Mouse (Mus musculus) kidney, postnatal 14 days (tissue): ENCODE results near the gene Nrp1.

Experiments
- DNase-seq: peaks from one replicate; pipeline ENCODE4 v3.0.0; 2022; ENCODE audit warnings: mixed read lengths

Nrp1 gene

DNA sequence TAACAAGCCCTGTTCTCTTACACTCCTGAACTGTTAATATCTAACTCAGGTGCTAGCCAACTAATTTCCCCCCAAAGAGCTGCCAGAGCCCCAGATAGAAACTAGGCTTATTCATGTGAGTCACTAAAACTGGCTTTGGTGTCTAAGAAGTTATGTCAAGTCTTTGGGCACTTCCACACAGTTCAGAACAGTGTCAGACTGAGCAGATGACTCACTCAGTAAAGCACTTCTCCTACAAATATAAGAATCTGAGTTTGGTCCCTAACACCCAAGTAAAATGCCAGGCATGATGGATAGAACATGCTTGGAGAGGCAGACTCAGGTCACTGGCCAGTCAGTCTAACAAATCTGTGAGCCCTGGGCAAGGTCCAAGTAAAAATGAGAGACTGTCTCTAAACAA lies 65.4 kb downstream of the Nrp1 start:
- DNase-seq, result no peak

GRCm38 (mm10) chr8:128424626-128425333 lies 66.4 kb downstream of the Nrp1 start:
- no peak for DNase-seq

- DNase-seq, result no peak
Measured at GRCm38 (mm10) chr8:128427071-128427470, 68.7 kb downstream of the Nrp1 start.

- no peak for DNase-seq
Measured at GRCm38 (mm10) chr8:128428971-128429370, 70.6 kb downstream of the Nrp1 start.

- DNase-seq, result no peak
Measured at GRCm38 (mm10) chr8:128431082-128431481, 72.7 kb downstream of the Nrp1 start.

DNA sequence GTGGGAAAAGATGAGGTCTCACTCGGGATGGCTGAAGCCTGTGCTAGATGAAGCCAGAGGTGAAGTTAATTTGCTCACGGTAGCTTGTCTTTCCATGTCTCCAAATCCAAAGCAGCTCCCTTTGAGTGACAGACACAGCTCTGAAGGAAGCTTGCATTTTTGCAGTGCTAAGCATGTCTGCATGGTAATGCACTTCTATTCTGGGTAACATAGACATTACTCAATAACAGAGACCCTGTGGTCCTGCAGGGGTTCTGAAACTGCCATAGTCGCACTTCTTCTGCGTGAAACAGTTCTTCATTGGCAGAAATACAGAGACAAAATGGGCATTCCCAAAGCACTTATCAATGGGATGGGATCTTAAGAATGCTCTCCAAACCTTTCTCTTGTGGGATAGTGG lies 77.3 kb downstream of the Nrp1 start:
- no peak for DNase-seq

DNA sequence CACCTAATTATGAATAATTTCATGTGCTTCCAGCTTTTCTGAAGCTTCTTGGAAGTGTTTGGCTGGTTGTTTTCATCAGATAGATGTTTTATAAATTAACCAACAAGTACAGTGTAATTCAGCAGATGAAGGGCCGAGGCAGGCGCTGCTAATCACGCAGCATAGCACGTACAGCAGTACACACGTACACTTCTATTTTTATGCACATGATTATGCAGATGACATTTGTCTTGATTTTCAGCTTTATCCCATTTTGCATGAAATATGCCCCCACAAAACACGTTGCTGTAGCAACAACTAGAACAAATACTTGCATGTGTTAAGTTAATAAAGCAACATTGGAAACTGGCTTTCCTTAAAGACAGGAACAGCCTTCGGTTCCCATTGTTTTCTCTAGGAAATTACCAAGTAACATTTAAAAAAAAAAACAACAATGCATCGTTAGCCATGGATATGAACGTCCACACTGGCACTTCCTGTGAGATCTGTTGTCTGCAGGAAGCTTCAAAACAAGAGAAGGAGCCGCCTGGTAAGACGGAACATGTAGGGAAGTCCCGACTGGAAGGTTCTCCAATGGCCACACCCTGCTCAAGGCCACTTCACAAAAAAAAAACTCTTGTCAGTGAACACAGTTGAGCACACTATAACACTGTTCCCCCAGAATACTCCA lies 78.9 kb downstream of the Nrp1 start:
- peak; percentile 29 for DNase-seq

DNA sequence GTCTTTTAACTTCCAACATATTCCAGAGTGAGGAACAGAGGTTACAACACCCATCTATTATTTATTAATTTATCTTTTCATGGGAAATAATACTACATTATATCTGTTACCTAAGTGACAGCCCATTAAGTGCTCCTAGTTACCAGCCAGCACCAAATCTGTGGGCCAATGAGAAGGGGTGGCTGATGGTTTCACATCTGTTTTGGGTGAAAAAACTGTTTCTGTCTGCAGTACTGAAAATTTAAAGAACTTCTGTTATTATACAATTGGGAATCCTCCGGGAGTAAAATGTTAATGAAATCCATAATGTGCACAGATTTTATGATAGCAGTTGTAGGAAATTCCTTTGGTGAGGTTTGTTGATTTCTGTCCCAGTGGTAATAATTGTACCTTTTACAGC lies 83.0 kb downstream of the Nrp1 start:
- DNase-seq, result no peak

DNA sequence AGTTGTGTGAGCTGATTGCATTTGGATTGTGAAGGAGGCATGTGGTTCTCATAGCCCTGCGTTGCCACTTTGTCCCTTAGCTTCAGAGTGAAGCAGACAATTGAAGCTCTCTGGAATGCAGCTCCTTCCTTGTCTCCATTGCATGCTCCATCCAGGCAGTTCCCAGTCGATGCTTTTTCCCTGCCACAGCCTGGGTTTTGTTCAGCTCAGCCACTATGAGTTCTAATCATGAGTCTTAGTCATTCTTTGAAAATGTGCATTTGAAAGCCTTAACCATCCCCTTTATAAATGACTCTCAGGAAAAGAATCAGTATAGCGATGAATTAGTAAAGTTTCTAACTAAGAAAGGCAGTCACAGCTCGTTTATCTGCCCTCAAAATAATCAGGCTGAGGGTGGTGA lies 87.2 kb downstream of the Nrp1 start:
- DNase-seq, result no peak

DNA sequence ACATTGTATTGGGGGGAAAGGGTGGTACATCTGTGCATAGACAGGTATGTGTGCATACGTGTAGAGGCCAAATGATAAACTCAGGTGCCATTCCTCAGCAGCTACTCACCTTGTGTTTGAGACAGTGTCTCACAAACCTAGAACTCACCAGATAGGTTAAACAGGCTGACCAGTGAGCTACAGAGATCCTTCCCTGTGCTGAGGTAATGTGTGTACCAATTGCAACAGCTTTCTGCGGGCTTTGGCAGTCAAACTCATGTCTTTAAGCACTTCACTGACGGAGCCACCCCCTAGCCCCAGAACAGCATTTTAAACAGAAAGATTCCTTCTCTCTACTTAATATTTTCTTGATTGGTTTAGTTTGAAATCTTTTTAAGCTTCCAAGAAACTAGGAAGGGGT lies 88.2 kb downstream of the Nrp1 start:
- no peak for DNase-seq

GRCm38 (mm10) chr8:128447320-128447719 lies 88.9 kb downstream of the Nrp1 start:
- no peak for DNase-seq

DNA sequence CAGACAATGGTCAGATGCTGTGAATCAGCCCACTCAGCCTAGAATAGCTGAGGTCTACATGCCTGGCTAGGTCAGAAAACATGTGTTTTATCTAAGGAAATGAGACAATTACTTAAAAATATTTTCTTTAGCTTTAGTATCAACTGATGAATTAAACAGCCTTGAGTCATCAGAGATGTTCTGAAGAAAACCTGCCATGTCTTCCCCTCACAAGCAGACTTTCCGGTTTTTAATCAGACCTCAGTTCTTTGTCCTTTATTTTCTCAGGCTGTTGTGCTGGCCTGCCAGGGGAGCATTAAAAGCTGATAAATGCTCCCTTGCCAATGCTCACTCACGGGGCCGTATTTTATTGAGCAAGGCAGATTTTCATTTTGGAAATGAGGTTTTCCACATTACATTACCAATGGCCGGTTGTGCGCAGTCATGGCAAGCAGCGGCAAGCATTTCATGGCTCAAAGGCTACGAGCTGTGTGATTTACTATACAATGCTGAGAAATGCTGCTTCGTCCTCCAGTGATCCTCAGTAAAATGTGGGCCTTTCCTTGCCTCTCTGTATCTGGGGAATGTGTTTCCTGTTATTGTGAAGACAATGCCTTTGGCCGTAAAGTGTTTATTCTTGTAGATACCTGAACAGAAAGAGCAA lies 92.1 kb downstream of the Nrp1 start:
- DNase-seq, result peak; percentile 20

GRCm38 (mm10) chr8:128451121-128451520 lies 92.7 kb downstream of the Nrp1 start:
- DNase-seq, result no peak

DNA sequence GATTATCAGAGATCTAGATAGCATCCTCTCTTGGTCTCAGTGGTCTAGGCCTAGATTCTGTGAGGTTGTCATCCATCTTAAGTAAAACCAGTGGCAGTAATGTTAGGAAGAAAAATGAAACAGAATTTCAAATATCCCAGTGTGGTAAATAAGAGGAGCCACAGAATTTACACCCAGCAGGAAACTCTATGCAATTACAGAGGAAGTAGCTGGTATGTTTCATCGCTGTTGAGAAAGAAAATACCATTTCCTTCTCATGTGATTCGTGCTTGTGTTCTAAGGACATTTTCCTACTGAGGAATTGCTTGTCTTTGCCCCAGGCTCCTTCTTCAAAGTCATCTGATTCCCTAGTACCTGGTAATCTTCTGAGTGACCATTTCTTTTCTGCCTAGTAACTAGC lies 95.1 kb downstream of the Nrp1 start:
- no peak for DNase-seq

DNA sequence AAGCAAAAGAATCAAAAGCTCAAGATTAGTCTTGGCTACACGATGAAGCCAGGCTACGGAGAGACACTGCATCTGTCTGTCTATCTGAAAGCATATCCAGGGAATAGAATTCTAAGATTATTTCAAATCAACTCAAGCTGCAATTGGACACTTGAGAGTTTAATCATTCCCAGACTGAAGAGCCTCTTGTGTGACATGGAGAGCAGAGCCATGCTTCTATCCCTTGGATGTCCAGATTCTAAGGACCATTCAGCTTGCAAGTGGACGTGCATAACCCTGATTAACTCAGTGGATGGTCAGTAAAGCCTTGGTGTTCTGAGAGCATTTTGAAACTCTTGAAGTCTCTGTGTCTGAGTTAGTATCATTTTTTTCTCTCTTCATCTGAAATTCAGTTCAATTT lies 95.6 kb downstream of the Nrp1 start:
- no peak for DNase-seq

- no peak for DNase-seq
Measured at GRCm38 (mm10) chr8:128457277-128457676, 98.9 kb downstream of the Nrp1 start.

- DNase-seq, result no peak
Measured at GRCm38 (mm10) chr8:128459704-128460103, 101.3 kb downstream of the Nrp1 start.

GRCm38 (mm10) chr8:128461716-128462115 lies 103.3 kb downstream of the Nrp1 start:
- no peak for DNase-seq

- DNase-seq, result no peak
Measured at GRCm38 (mm10) chr8:128463162-128463561, 104.8 kb downstream of the Nrp1 start.

DNA sequence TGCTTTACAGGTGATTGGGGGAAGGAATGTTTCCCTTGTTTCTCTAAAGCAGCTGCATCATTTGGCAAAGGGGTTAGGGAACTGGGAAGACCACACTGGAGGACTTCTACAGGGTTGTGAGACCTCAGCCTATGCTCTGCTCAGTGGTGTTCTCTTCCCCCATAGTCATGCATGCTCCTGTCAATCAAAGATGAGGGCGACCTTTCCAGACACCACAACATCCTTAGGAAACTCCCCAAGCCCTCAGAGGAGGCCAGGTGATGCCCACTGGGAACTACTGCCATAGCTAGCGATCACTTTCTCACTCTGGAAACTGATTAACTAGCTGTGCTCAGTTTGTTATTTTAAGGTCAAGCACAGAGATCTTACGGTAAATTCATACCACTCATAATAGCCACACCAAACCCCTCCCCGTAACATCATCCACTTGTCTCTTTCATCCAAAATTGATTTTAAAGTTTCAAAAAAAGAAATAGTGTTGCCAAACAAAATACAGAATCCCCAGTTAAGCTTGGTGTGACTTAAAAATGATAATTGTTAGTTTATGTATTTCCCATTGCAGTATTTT lies 105.7 kb downstream of the Nrp1 start:
- DNase-seq, result no peak

- DNase-seq, result no peak
Measured at GRCm38 (mm10) chr8:128465553-128465952, 107.1 kb downstream of the Nrp1 start.

DNA sequence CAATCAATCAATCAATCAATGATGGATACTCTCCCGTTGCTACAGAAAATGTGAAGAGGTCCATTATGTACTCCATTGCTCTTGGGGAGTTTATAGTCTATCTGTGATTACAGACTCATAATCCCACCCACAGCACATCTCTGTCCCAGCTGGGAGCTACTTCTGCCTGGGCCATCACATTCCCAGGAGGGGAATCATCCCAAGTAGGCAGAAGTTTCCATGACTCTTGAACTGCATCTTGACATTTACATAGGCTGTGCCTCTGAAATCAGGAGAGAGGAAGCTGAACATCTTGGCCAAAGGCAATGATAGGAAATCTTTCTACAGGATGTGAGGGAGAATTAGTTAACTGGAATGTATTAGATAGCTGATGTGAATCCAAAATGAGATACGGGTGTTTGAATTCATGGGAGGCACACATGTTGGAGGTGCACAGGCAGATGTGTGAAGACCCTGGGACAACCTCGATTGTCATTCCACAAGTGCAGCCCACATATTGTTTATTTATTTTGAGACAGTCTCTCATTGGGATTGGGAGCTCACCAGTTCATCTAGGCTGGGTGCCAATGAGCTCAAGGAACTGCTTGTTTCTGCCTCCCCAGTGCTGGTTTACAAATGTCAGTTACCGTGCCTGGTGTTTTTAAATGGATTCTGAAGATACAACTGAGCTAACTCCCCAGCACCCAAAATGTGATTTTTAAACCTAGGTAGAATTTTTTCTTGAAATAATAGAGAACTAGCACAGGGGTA lies 108.5 kb downstream of the Nrp1 start:
- no peak for DNase-seq

DNA sequence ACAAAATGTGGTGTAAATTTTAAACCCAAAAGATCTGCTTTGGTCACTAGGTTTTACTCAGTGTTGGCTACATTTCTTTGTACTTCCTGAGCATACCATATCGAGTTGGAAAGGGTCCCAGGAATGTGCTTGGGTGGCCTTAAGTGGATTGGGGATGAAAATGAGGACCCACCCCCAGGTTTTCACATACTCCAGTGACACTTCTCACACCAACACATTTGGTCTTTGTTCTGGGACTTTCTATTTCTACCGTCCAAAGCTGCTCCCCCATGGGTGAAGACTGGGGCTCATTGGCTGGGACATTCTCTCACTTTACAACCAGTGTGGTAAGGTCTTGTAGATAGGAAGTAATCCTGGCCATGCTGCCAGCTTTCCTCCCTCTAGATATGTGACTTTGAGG lies 111.7 kb downstream of the Nrp1 start:
- no peak for DNase-seq
